Mouse (Mus musculus) telencephalon, adult 2 months (tissue): ENCODE results near the gene Bcl2l13.
"Not testable (repeated sequence)": the region's sequence is repeated elsewhere in the genome, so short reads cannot be mapped to it uniquely, and the experiment has no call there.

Experiments used
- DNase-seq: peaks from one replicate; pipeline ENCODE4 v3.0.0-alpha.2; 2011; ENCODE audit warnings: low read depth, low spot score

The Bcl2l13 gene

GRCm38 (mm10) chr6:120830866-120831608 lies 5.0 kb upstream of the Bcl2l13 start:
- DNase-seq, result no peak

- DNase-seq, result no peak
Observed at GRCm38 (mm10) chr6:120832097-120832496, 3.9 kb upstream of the Bcl2l13 start.

DNA sequence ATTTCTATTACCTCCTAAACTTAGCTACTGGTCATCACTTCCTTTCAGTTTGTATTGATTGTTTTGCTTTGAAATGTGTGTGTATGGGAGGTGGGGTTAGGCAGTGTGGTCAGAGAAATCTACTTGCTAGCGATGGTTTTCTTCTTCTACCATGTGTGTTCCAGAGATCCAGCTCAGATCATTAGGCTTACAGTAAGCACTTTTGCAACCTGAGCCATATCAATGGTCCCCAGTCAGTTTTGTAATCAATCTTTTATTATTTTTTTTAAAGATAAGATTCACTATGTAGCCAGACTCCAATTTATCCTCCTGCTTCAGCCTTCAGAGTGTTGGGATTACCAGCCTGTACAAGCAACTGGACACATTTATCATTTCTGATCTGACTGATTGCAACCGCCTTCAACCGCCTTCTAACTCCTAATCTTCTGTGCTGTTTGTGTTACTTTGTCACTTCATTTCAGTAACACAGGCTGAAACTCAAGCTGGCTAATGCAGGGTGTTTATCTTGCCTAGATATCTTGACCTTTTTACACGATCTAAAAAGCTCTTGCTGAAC lies 1.2 kb upstream of the Bcl2l13 start:
- DNase-seq, result no peak

DNA sequence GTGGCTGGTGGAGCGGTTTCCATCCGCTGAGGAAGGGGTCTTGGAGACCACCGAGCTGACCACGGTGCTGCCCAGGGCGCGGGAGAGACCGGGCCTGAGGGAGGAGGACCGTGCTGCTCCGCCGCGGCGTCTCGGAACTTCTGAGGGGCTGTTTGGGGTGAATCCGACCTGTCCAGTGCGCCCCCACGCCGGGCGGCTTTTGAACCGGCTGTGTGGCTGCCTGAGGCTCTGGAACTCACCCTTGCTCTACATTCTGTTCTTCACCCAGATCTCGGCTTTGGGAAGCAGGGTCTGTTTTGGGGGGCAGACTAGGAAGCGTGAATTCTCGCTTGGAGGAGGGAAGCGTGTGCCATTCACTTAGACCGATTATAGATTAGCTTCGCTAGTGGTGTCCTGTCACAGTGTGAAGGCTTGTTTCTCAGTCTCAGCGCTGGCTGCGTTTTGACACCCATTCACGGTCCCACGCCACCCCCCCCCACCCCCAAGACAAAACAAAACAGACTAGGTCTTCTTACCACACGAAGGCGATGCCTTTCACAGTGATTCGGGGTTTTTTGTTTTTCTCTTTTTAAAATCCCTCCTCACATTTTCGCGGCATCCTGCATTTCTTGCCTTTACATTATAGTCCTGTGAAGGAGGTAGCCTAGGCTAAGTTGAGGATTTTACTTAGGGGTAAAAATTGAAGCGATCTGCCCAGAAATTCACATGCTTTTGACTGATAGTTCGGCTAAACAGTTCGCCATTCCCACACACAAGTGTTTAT lies 558 bp downstream of the Bcl2l13 start:
- DNase-seq, result no peak

- DNase-seq, result no peak
Observed at GRCm38 (mm10) chr6:120837152-120837530, 1.1 kb downstream of the Bcl2l13 start.

DNA sequence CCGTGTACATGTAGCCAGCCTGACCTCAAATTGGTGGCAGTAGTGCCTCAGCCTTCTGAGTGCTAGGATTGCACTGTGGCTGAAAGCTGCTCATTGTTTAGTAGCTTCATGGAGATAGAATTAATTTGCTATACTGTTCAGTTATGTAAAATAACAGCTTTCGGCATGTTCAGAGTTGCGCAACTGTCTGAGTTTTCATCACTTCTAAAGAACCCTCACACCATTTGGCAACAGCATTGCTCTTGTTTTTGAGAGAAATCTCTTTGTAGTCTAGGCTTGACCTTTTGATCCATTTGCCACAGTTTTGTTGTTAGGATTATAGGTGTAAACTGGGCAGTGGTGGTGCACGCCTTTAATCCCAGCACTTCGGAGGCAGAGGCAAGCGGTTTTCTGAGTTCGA lies 4.2 kb downstream of the Bcl2l13 start:
- no peak for DNase-seq

DNA sequence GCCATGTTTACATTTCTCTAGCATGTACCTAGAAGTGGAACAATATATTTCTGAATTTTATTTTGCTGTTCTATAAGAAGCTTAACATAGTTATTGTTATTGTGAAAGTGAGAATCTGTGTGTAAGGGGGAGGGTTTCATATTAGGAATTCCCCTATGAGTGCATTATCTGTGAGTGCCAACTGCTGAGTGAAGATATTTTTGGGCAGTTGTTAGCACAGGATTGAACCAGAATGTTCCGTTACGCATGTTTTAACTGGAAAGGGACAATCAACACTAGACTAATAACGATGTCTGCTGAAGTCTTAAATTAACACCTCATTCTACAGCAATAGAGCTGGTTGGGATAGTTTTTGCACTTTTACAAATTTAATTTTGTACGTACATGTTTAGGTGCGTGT lies 5.7 kb downstream of the Bcl2l13 start:
- no peak for DNase-seq

GRCm38 (mm10) chr6:120850720-120851119 lies 14.7 kb downstream of the Bcl2l13 start:
- not testable (repeated sequence) for DNase-seq

- DNase-seq, result no peak
Observed at GRCm38 (mm10) chr6:120854413-120854812, 18.4 kb downstream of the Bcl2l13 start.

GRCm38 (mm10) chr6:120858217-120858711 lies 22.3 kb downstream of the Bcl2l13 start:
- DNase-seq, result peak; percentile 84

- DNase-seq, result no peak
Observed at GRCm38 (mm10) chr6:120860079-120860478, 24.1 kb downstream of the Bcl2l13 start.

- no peak for DNase-seq
Observed at GRCm38 (mm10) chr6:120866051-120866814, 30.2 kb downstream of the Bcl2l13 start.

DNA sequence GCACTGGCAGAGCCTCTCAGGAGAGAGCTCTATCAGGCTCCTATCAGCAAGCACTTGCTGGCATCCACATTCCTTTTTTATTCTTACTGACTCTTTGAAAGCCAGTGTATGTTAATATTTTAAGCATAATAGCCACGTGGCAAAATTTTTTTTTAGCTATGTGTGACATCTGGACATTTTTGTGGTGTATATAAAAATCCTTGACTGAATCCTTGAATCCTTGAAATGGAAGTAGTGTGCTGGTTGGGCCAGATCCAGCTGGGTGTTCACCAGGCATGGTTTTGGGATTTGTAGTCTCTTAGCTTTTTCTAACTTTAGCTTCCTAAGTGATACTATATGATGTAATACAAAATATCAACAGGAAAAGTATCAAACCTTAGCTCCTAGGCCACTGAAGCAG lies 32.8 kb downstream of the Bcl2l13 start:
- peak; percentile 64 for DNase-seq

DNA sequence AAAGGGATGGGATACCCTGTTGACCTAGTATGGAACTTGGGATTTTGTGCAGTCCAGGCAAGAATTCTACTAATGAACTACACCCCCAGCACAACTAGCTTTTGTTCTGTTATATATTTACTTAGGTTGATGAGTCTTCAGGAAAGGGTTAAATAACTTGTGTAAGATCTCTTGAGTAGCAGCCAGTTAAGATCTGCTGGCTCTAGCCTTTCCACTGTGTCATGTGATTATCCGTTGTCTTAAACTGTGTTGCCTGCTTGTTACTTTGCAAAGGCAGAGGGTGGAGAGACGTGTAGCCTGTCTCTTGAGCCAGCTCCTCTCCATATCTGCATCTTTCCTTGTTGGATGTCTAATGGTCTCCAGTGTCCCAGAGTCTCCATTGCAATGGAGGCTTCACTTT lies 35.3 kb downstream of the Bcl2l13 start:
- no peak for DNase-seq

DNA sequence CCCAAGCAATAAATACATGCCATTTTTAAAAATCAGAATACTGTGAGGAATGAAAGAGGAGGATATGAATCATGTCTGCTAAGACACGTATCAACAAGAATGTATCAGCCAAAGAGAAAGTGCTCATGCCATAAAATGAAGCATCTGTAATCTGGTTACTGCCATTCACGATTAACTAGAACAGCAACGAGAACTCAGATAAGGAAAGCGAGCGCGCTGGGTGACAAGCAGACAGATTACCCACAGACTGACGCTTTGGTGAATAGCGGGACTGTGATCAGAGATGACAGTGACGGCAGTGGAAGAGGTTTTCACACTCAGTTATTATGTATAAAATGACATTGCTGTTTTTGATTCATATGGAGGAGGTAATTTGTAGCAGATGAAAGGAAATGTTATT lies 37.9 kb downstream of the Bcl2l13 start:
- DNase-seq, result no peak

- no peak for DNase-seq
Observed at GRCm38 (mm10) chr6:120879046-120879445, 43.0 kb downstream of the Bcl2l13 start.

DNA sequence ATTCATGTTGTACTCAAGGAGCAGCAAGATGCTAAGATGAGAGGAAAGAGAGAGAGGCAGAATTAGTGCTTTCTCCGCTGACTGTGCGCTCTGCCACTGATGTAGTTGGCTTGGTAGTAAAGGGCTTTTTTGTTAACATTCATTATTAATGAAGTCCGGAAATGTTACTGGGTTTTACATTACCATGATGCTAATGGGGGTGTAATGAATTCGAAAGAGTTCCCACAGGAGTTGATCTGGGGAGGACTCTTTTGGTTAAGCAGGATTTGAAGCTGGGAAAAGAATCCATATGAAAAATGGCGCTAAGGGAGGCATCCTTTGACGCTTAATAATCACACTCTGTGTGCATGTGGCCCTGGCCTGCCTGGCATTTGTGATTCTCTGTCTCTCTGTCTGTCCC lies 48.4 kb downstream of the Bcl2l13 start:
- no peak for DNase-seq

GRCm38 (mm10) chr6:120886696-120887095 lies 50.7 kb downstream of the Bcl2l13 start:
- no peak for DNase-seq

- no peak for DNase-seq
Observed at GRCm38 (mm10) chr6:120894089-120894488, 58.1 kb downstream of the Bcl2l13 start.

DNA sequence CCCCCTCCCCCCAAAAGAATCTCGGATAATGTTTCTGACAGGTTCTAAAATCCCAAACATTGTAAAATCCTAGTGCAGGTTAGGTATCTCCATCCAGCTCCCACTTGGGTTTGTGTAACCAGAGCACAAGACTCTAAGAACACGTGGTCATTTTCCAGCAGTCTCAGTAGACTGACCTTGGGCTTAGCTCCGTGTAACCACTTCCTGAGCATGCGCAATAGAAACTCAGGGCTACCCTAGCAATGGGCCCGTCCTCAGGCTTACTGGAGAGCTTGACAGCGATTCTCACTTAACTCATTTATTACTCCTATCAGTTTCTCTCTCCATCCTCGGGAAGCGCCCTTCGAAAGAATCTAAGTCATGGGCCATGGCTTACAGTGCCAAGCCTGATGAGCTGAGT lies 58.5 kb downstream of the Bcl2l13 start:
- DNase-seq, result no peak

GRCm38 (mm10) chr6:120898188-120898833 lies 62.3 kb downstream of the Bcl2l13 start:
- DNase-seq, result no peak
